Mouse (Mus musculus) kidney, adult 2 months (tissue): ENCODE measurements at regions not wholly inside any gene's neighbourhood (a gene's known extent, or its start where the extent isn't known, plus 50 kb on each side); places are given as distances from the start of the nearest gene placed in this dataset.

Source experiments
- DNase-seq: peaks from one replicate; pipeline ENCODE4 v3.0.0; 2021
- H3K27ac ChIP-seq: fragments of 200-500 bp; 2 replicates; pipeline ENCODE4 v1.5.1; 2012; ENCODE audit warnings: low read depth, low read length, control low read depth, inconsistent platforms; ENCODE audit not compliant: insufficient read depth
- H3K27me3 ChIP-seq: fragments of 200-500 bp; replicated peaks from 2 replicates; pipeline ENCODE4 v1.6.1; 2012; ENCODE audit warnings: mild to moderate bottlenecking, moderate library complexity, low read length, inconsistent platforms; ENCODE audit not compliant: control insufficient read depth, insufficient read depth
- H3K36me3 ChIP-seq: fragments of 200-500 bp; 2 replicates; pipeline ENCODE4 v1.6.1; 2012; ENCODE audit warnings: mild to moderate bottlenecking, moderate library complexity, low read length, inconsistent platforms; ENCODE audit not compliant: control insufficient read depth, insufficient read depth
- H3K4me1 ChIP-seq: fragments of 200-500 bp; 2 replicates; pipeline ENCODE4 v1.6.1; 2011; ENCODE audit warnings: low read length; ENCODE audit not compliant: control insufficient read depth, insufficient read depth
- H3K4me3 ChIP-seq: fragments of 200-500 bp; 2 replicates; pipeline ENCODE4 v1.5.1; 2011; ENCODE audit warnings: mild to moderate bottlenecking, low read depth, low read length, control low read depth; ENCODE audit not compliant: insufficient read depth
- CTCF ChIP-seq: fragments of 200-500 bp; conservative IDR thresholded peaks from 2 replicates; pipeline ENCODE4 v1.5.1; 2011; ENCODE audit warnings: low read depth, mild to moderate bottlenecking, control low read depth, low read length, moderate library complexity, mixed read lengths; ENCODE audit not compliant: insufficient read depth, insufficient read length
- POLR2A ChIP-seq: fragments of 200-500 bp; IDR thresholded peaks from one replicate; pipeline ENCODE4 v1.6.1; 2011; ENCODE audit warnings: low read depth, low read length, control low read depth
- WGBS: fragments of 180-500 bp; shearing (Covaris S2); methylation state at CpG from one replicate; pipeline ENCODE4 v1.1.7; 2018; 5-methylcytosine and 5-hydroxymethylcytosine counted together

GRCm38 (mm10) chr16:44616376-44616775 is 57.7 kb upstream of the Boc start:
- no peaks in the 10 kb centered on the region for H3K36me3 ChIP-seq
- H3K27me3 ChIP-seq, result no peaks in the 10 kb centered on the region; the same call in 1 of the 2 replicates
- DNase-seq, result no peak
- TF ChIP-seq CTCF, result no peak
- TF ChIP-seq POLR2A, result no peak
- H3K4me1 ChIP-seq, result no peaks in the 10 kb centered on the region
- H3K4me3 ChIP-seq, result no peak overlapping the region
- WGBS, result 57% methylated on average over 5 of the region's 5 CpGs
- H3K27ac ChIP-seq, result no peak overlapping the region

- Histone ChIP-seq H3K4me1 (no peaks in the 10 kb centered on the region), H3K36me3 (no peaks in the 10 kb centered on the region), H3K4me3 (no peak overlapping the region), H3K27me3 (no peaks in the 10 kb centered on the region; the same call in 1 of the 2 replicates), H3K27ac (no peak overlapping the region)
- no peak for TF ChIP-seq POLR2A
- TF ChIP-seq CTCF, result no peak
- DNase-seq, result peak; percentile 39
- WGBS, result 12% methylated on average over 3 of the region's 3 CpGs
These were observed 57.1 kb upstream of the Boc start for GRCm38 (mm10) chr16:44615878-44616206.

GRCm38 (mm10) chr16:44615172-44615877 is 56.6 kb upstream of the Boc start:
- TF ChIP-seq POLR2A (no peak), CTCF (no peak)
- 62% methylated on average over 9 of the region's 9 CpGs for WGBS
- H3K27me3 ChIP-seq, result no peaks in the 10 kb centered on the region; the same call in 1 of the 2 replicates
- H3K36me3 ChIP-seq, result no peaks in the 10 kb centered on the region
- no peak overlapping the region for H3K4me3 ChIP-seq
- H3K27ac ChIP-seq, result no peak overlapping the region
- no peak for DNase-seq
- no peaks in the 10 kb centered on the region for H3K4me1 ChIP-seq

- no peaks in the 10 kb centered on the region; the same call in 1 of the 2 replicates for H3K27me3 ChIP-seq
These were observed 55.5 kb upstream of the Boc start for GRCm38 (mm10) chr16:44614235-44614634.

GRCm38 (mm10) chr16:44612676-44613075 is 54.0 kb upstream of the Boc start:
- 89% methylated on average over 5 of the region's 5 CpGs for WGBS

More at GRCm38 (mm10) chr16:44614235-44614634, 55.5 kb upstream of the Boc start:
- Histone ChIP-seq H3K36me3 (no peaks in the 10 kb centered on the region), H3K4me3 (no peak overlapping the region), H3K27ac (no peak overlapping the region), H3K4me1 (no peaks in the 10 kb centered on the region)
- TF ChIP-seq CTCF (no peak), POLR2A (no peak)
- no peak for DNase-seq
- WGBS, result 94% methylated on average over 5 of the region's 5 CpGs

GRCm38 (mm10) chr16:44611525-44611924 is 52.8 kb upstream of the Boc start:
- 89% methylated on average over 6 of the region's 6 CpGs for WGBS

More at GRCm38 (mm10) chr16:44612676-44613075, 54.0 kb upstream of the Boc start:
- no peaks in the 10 kb centered on the region for H3K4me1 ChIP-seq
- DNase-seq, result no peak
- H3K36me3 ChIP-seq, result no peaks in the 10 kb centered on the region
- no peak overlapping the region for H3K4me3 ChIP-seq
- H3K27ac ChIP-seq, result no peak overlapping the region
- no peak for TF ChIP-seq CTCF
- no peak for TF ChIP-seq POLR2A
- no peaks in the 10 kb centered on the region for H3K27me3 ChIP-seq

GRCm38 (mm10) chr16:44608586-44608985 is 49.9 kb upstream of the Boc start:
- Histone ChIP-seq H3K36me3 (no peaks in the 10 kb centered on the region), H3K27ac (no peak overlapping the region), H3K27me3 (no peaks in the 10 kb centered on the region), H3K4me3 (no peak overlapping the region), H3K4me1 (no peaks in the 10 kb centered on the region)
- WGBS, result 100% methylated on average over 1 of the region's 1 CpGs
- DNase-seq, result no peak
- TF ChIP-seq CTCF, result no peak

More at GRCm38 (mm10) chr16:44611525-44611924, 52.8 kb upstream of the Boc start:
- no peak for DNase-seq
- Histone ChIP-seq H3K27ac (no peak overlapping the region), H3K4me3 (no peak overlapping the region), H3K4me1 (no peaks in the 10 kb centered on the region), H3K27me3 (no peaks in the 10 kb centered on the region), H3K36me3 (no peaks in the 10 kb centered on the region)
- TF ChIP-seq CTCF, result no peak
- no peak for TF ChIP-seq POLR2A
